Mouse (Mus musculus): ENCODE measurements around the gene Ppp1r27. TPM values are rescaled to one million over a fixed set of nuclear protein-coding genes. Genes with fewer than 3 reads are reported as not detected.
A peak's percentile ranks its signal among the peaks of the same experiment; 100 is the strongest.
"Not testable (repeated sequence)": the region's sequence is repeated elsewhere in the genome, so short reads cannot be mapped to it uniquely, and the experiment has no call there.

Gene Ppp1r27
- polyA plus RNA-seq, 1 experiment: not detected

- no peak for DNase-seq
- 91% methylated on average over 13 of the region's 13 CpGs for WGBS
- Histone ChIP-seq H3K4me3 (replicated peaks; ENCODE audit: insufficient read depth, low read depth, low read length) (no peak overlapping the region), H3K27ac (ENCODE audit: insufficient read depth, low read length) (no peak overlapping the region), H3K27me3 (ENCODE audit: control insufficient read depth, insufficient read depth, low read length) (no peaks in the 10 kb centered on the region), H3K4me1 (ENCODE audit: control insufficient read depth, insufficient read depth, low read length) (no peaks in the 10 kb centered on the region)
- TF ChIP-seq CTCF (IDR thresholded peaks at IDR 0.05; ENCODE audit: borderline replicate concordance, insufficient read depth, low read depth, low read length) (no peak), POLR2A (IDR thresholded peaks at IDR 0.05; ENCODE audit: borderline replicate concordance, insufficient read depth, low read length) (no peak)
Observed at GRCm38 (mm10) chr11:120560952-120561728, 10.2 kb upstream of the Ppp1r27 start.

DNA sequence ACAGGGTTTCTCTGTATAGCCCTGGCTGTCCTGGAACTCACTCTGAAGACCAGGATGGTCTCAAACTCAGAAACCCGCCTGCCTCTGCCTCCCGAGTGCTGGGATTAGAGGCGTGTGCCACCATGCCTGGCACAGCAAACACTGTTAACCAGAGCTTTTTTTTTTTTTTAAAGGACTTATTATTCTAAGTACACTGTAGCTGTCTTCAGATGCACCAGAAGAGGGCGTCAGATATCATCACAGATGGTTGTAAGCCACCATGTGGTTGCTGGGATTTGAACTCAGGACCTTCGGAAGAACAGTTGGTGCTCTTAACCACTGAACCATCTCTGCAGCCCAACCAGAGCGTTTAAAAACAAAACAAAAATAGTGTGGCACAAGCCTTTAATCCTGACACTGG lies 7.9 kb upstream of the Ppp1r27 start:
- WGBS: 90% methylated on average over 6 of the region's 6 CpGs
- not testable (repeated sequence) for DNase-seq; H3K27me3 ChIP-seq (ENCODE audit: control insufficient read depth, insufficient read depth, low read length); H3K4me1 ChIP-seq (ENCODE audit: control insufficient read depth, insufficient read depth, low read length); H3K27ac ChIP-seq (ENCODE audit: insufficient read depth, low read length); H3K4me3 ChIP-seq (replicated peaks; ENCODE audit: insufficient read depth, low read depth, low read length)

- no peak for TF ChIP-seq CTCF (IDR thresholded peaks at IDR 0.05; ENCODE audit: borderline replicate concordance, insufficient read depth, low read depth, low read length)
- no peak for TF ChIP-seq POLR2A (IDR thresholded peaks at IDR 0.05; ENCODE audit: borderline replicate concordance, insufficient read depth, low read length)
- Histone ChIP-seq H3K4me1 (ENCODE audit: control insufficient read depth, insufficient read depth, low read length) (peaks cover 5% of the 10 kb centered on the region; the same call in 1 of the 2 replicates), H3K4me3 (replicated peaks; ENCODE audit: insufficient read depth, low read depth, low read length) (no peak overlapping the region), H3K27me3 (ENCODE audit: control insufficient read depth, insufficient read depth, low read length) (no peaks in the 10 kb centered on the region), H3K27ac (ENCODE audit: insufficient read depth, low read length) (no peak overlapping the region; the same call in 1 of the 2 replicates)
- no peak for DNase-seq
- WGBS: 51% methylated on average over 2 of the region's 2 CpGs
Observed at GRCm38 (mm10) chr11:120555260-120555659, 4.3 kb upstream of the Ppp1r27 start.

DNA sequence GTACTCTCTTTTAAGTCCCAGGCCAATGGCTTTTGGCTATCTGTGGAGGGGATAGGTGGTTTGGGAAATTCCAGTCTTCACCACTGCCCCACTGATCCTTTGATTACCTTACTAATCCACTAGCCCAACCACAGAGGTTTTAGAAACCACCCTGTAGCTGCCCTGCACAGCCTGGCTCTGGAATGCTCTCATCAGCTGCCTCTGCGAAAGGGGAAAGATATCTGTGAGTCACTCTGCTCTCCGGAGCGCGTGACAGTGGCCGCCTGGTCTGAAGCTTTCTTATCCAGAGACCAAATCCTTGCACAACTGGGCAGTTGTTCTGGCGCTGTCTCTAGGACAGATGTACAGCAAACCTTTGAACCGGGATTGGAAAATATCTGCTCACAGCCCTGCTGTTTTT lies 3.9 kb upstream of the Ppp1r27 start:
- Histone ChIP-seq H3K27me3 (ENCODE audit: control insufficient read depth, insufficient read depth, low read length) (no peaks in the 10 kb centered on the region), H3K4me1 (ENCODE audit: control insufficient read depth, insufficient read depth, low read length) (peaks cover 5% of the 10 kb centered on the region; the same call in 1 of the 2 replicates), H3K4me3 (replicated peaks; ENCODE audit: insufficient read depth, low read depth, low read length) (no peak overlapping the region), H3K27ac (ENCODE audit: insufficient read depth, low read length) (no peak overlapping the region; the same call in 1 of the 2 replicates)
- TF ChIP-seq POLR2A (IDR thresholded peaks at IDR 0.05; ENCODE audit: borderline replicate concordance, insufficient read depth, low read length) (no peak), CTCF (IDR thresholded peaks at IDR 0.05; ENCODE audit: borderline replicate concordance, insufficient read depth, low read depth, low read length) (no peak)
- WGBS: 76% methylated on average over 7 of the region's 7 CpGs
- DNase-seq: no peak

GRCm38 (mm10) chr11:120552736-120553135 lies 1.8 kb upstream of the Ppp1r27 start:
- 14% methylated on average over 5 of the region's 5 CpGs for WGBS
- no peak overlapping the region for H3K27ac ChIP-seq (ENCODE audit: insufficient read depth, low read length)
- peaks cover 12% of the 10 kb centered on the region for H3K4me1 ChIP-seq (ENCODE audit: control insufficient read depth, insufficient read depth, low read length)
- H3K4me3 ChIP-seq (replicated peaks; ENCODE audit: insufficient read depth, low read depth, low read length): no peak overlapping the region
- no peaks in the 10 kb centered on the region for H3K27me3 ChIP-seq (ENCODE audit: control insufficient read depth, insufficient read depth, low read length)
- no peak for DNase-seq
- no peak for TF ChIP-seq CTCF (IDR thresholded peaks at IDR 0.05; ENCODE audit: borderline replicate concordance, insufficient read depth, low read depth, low read length)
- no peak for TF ChIP-seq POLR2A (IDR thresholded peaks at IDR 0.05; ENCODE audit: borderline replicate concordance, insufficient read depth, low read length)

DNA sequence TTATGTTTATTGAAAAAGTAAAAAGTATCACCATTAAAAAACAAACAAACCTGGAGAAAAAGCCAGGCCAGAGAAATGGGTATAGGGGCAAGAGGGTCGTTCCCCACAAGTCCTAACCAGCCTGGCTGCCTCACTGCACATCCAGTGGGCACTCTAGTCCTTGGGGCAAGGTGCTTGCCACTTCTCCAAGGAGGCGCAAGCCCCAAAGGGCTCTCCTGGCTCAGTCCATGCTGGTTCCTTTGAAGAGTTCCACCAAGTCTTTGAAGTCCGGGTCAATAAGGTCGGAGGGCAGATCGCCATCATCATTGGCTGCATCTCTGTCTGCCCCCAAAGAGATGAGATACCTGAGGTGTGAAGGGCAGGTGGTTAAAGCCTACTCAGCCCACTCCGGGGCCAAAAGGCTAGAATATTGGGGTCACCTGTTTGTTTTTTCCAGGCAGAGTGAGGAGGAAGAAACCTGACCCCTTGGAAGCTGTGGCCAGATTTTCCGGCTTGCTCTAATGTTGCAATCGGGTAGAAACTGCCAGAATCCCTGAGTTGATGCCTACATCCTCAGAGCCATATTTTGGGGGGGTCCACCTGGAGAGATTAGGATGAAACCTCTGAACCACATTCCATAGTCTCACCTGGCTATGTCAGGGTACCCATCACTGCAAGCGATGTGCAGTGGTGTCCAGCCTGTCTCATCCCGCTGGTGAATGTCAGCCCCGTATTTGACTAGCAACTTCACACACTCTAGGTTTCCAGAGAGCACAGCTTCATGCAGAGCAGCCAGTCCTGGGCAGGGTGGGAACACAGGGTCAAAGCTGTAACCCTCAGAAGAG lies 734 bp downstream of the Ppp1r27 start:
- TF ChIP-seq CTCF (IDR thresholded peaks at IDR 0.05; ENCODE audit: borderline replicate concordance, insufficient read depth, low read depth, low read length) (no peak), POLR2A (IDR thresholded peaks at IDR 0.05; ENCODE audit: borderline replicate concordance, insufficient read depth, low read length) (no peak)
- 60% methylated on average over 11 of the region's 11 CpGs for WGBS

GRCm38 (mm10) chr11:120549168-120549945 lies 1.6 kb downstream of the Ppp1r27 start, which contains the start of gene Mcrip1:
Gene Mcrip1 (minus strand): TSS chr11:120549727.
- Histone ChIP-seq H3K27ac (ENCODE audit: insufficient read depth, low read length) (peak within 1 kb of the TSS; percentile 79), H3K27me3 (ENCODE audit: control insufficient read depth, insufficient read depth, low read length) (no peaks in the 10 kb centered on the region), H3K4me3 (replicated peaks; ENCODE audit: insufficient read depth, low read depth, low read length) (peak within 1 kb of the TSS; percentile 95), H3K4me1 (ENCODE audit: control insufficient read depth, insufficient read depth, low read length) (peaks cover 12% of the 10 kb centered on the region)
- peak; percentile 93 to 95 for DNase-seq
- WGBS: 1% methylated on average over 81 of the region's 87 CpGs
- TF ChIP-seq POLR2A (IDR thresholded peaks at IDR 0.05; ENCODE audit: borderline replicate concordance, insufficient read depth, low read length) (peak; percentile 82), CTCF (IDR thresholded peaks at IDR 0.05; ENCODE audit: borderline replicate concordance, insufficient read depth, low read depth, low read length) (no peak)

More for the DNA sequence above, 734 bp downstream of the Ppp1r27 start:
- peak overlapping the region; percentile 79 for H3K27ac ChIP-seq (ENCODE audit: insufficient read depth, low read length)
- H3K4me3 ChIP-seq (replicated peaks; ENCODE audit: insufficient read depth, low read depth, low read length): peak overlapping the region; percentile 95
- DNase-seq: no peak
- no peaks in the 10 kb centered on the region for H3K27me3 ChIP-seq (ENCODE audit: control insufficient read depth, insufficient read depth, low read length)
- H3K4me1 ChIP-seq (ENCODE audit: control insufficient read depth, insufficient read depth, low read length): peaks cover 12% of the 10 kb centered on the region
